Mouse (Mus musculus): ENCODE data around the gene Taf1d. TPM values are rescaled to one million over a fixed set of nuclear protein-coding genes. Genes with fewer than 3 reads are reported as not detected.
"Not testable (repeated sequence)": the region's sequence is repeated elsewhere in the genome, so short reads cannot be mapped to it uniquely, and the experiment has no call there.

The Taf1d gene
- polyA plus RNA-seq, 1 experiment, result 10.3 TPM

DNA sequence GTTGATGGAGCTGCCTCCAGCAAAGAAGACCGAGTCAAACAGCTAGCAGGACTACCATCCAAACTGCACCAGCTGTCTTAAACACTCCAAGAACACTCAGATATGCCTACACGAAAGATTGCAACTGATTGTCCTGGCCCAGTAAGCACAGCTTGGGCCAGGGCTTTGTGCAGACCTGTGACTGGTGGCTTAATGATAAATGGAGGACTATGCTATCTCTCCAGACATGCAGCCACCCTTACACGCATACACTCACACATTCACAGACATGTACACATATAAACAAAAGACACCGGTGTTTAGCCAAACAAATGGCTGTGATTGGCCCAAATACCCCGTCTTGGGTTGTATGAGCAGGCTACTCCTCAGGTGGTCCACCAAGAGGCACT, 25.5 kb upstream of the Taf1d start:
- no peak for TF ChIP-seq CTCF (IDR thresholded peaks at IDR 0.05; ENCODE audit: insufficient read depth, low read length)
- no peak for TF ChIP-seq POLR2A (IDR thresholded peaks at IDR 0.05; ENCODE audit: borderline replicate concordance, extremely low read depth, low read depth, low read length)
- WGBS, result 38% methylated on average over 5 of the region's 5 CpGs
- no peaks in the 10 kb centered on the region; the same call in 1 of the 2 replicates for H3K4me1 ChIP-seq (ENCODE audit: control insufficient read depth, insufficient read depth, low read length)
- H3K4me3 ChIP-seq (replicated peaks; ENCODE audit: extremely low read depth, low read depth, low read length), result peak overlapping the region; percentile 88
- no peak for DNase-seq

DNA sequence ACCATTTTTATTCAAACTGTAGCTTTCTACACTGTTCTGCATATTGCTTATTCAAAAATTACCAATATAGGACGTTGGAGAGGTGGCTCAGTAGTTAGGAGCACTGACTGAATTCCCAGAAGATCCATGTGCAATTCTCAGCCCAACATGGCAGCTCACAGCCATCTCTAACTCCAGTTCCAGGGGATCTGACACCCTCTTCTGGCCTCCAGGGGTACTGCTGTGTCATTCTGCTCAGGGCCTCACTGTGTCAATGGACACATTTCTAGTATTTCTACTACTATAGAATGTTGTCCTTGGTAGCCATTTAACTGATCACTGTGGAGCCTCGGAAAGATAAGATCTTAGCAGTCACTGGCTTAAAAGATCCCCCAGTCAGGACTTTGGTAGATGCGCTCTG, 20.6 kb upstream of the Taf1d start:
- WGBS, result 79% methylated on average over 3 of the region's 3 CpGs
- TF ChIP-seq CTCF (IDR thresholded peaks at IDR 0.05; ENCODE audit: insufficient read depth, low read length) (peak; percentile 23; the same call in 1 of the 2 replicates), POLR2A (IDR thresholded peaks at IDR 0.05; ENCODE audit: borderline replicate concordance, extremely low read depth, low read depth, low read length) (no peak)
- no peak overlapping the region for H3K4me3 ChIP-seq (replicated peaks; ENCODE audit: extremely low read depth, low read depth, low read length)
- no peaks in the 10 kb centered on the region; the same call in 1 of the 2 replicates for H3K4me1 ChIP-seq (ENCODE audit: control insufficient read depth, insufficient read depth, low read length)
- no peak for DNase-seq

GRCm38 (mm10) chr9:15287846-15288245, 18.2 kb upstream of the Taf1d start:
- 68% methylated on average over 6 of the region's 6 CpGs for WGBS
- TF ChIP-seq CTCF (IDR thresholded peaks at IDR 0.05; ENCODE audit: insufficient read depth, low read length) (no peak), POLR2A (IDR thresholded peaks at IDR 0.05; ENCODE audit: borderline replicate concordance, extremely low read depth, low read depth, low read length) (no peak)
- H3K4me3 ChIP-seq (replicated peaks; ENCODE audit: extremely low read depth, low read depth, low read length), result no peak overlapping the region
- no peak for DNase-seq
- no peaks in the 10 kb centered on the region for H3K4me1 ChIP-seq (ENCODE audit: control insufficient read depth, insufficient read depth, low read length)

- Histone ChIP-seq H3K4me1 (ENCODE audit: control insufficient read depth, insufficient read depth, low read length) (no peaks in the 10 kb centered on the region), H3K4me3 (replicated peaks; ENCODE audit: extremely low read depth, low read depth, low read length) (no peak overlapping the region)
- WGBS, result 91% methylated on average over 3 of the region's 3 CpGs
- DNase-seq, result no peak
- no peak for TF ChIP-seq POLR2A (IDR thresholded peaks at IDR 0.05; ENCODE audit: borderline replicate concordance, extremely low read depth, low read depth, low read length)
- no peak for TF ChIP-seq CTCF (IDR thresholded peaks at IDR 0.05; ENCODE audit: insufficient read depth, low read length)
Observed at GRCm38 (mm10) chr9:15288402-15288801, 17.6 kb upstream of the Taf1d start.

DNA sequence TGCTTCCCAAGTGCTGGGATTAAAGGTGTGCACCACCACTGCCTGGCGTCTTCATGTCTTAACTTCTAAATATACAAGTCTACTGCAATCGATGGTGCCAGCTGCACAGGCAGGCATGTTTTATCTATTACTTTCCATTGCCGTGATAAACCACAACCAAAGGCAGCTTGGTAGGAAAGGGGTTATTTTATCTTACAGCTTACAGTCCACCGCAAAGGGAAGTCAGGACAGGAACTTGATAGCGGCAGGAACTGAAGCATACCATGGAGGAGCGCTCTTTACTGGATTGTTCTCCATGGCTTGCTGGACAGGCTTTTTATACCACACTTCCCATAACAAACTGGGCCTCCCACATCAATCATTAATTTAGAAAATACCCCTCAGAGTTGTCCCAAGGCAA, 16.8 kb upstream of the Taf1d start:
- Histone ChIP-seq H3K4me3 (replicated peaks; ENCODE audit: extremely low read depth, low read depth, low read length) (no peak overlapping the region), H3K4me1 (ENCODE audit: control insufficient read depth, insufficient read depth, low read length) (no peaks in the 10 kb centered on the region)
- WGBS, result 66% methylated on average over 6 of the region's 6 CpGs
- no peak for DNase-seq
- TF ChIP-seq CTCF (IDR thresholded peaks at IDR 0.05; ENCODE audit: insufficient read depth, low read length) (no peak), POLR2A (IDR thresholded peaks at IDR 0.05; ENCODE audit: borderline replicate concordance, extremely low read depth, low read depth, low read length) (no peak)

GRCm38 (mm10) chr9:15297112-15297511, 8.9 kb upstream of the Taf1d start:
- WGBS, result 89% methylated on average over 7 of the region's 7 CpGs
- DNase-seq, result no peak
- TF ChIP-seq CTCF (IDR thresholded peaks at IDR 0.05; ENCODE audit: insufficient read depth, low read length) (no peak), POLR2A (IDR thresholded peaks at IDR 0.05; ENCODE audit: borderline replicate concordance, extremely low read depth, low read depth, low read length) (no peak)
- H3K4me3 ChIP-seq (replicated peaks; ENCODE audit: extremely low read depth, low read depth, low read length), result no peak overlapping the region
- H3K4me1 ChIP-seq (ENCODE audit: control insufficient read depth, insufficient read depth, low read length), result peaks cover 8% of the 10 kb centered on the region

- no peak for DNase-seq
- TF ChIP-seq POLR2A (IDR thresholded peaks at IDR 0.05; ENCODE audit: borderline replicate concordance, extremely low read depth, low read depth, low read length), result no peak
- Histone ChIP-seq H3K4me1 (ENCODE audit: control insufficient read depth, insufficient read depth, low read length) (peaks cover 8% of the 10 kb centered on the region), H3K4me3 (replicated peaks; ENCODE audit: extremely low read depth, low read depth, low read length) (no peak overlapping the region)
- 47% methylated on average over 2 of the region's 2 CpGs for WGBS
Observed at GRCm38 (mm10) chr9:15298451-15298850, 7.6 kb upstream of the Taf1d start.

DNA sequence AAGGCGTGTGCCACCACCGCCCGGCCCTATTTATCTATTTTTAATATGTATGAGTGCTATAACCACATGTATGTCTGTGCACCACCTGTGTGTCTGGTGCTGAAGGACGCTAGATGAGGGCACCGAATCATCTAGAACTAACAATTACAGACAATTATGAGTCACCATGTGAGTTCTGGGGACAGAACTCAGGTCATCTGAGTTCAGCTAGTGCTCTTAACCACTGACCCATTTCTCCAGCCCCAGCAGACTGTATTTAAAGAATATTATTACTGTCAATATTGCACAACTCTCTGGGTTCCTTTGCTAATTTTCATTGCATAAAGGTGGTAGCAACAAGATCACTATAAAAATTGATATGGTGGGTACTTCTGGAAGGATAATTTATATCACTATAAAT, 6.0 kb upstream of the Taf1d start:
- Histone ChIP-seq H3K4me3 (replicated peaks; ENCODE audit: extremely low read depth, low read depth, low read length) (no peak overlapping the region), H3K4me1 (ENCODE audit: control insufficient read depth, insufficient read depth, low read length) (peaks cover 8% of the 10 kb centered on the region)
- TF ChIP-seq POLR2A (IDR thresholded peaks at IDR 0.05; ENCODE audit: borderline replicate concordance, extremely low read depth, low read depth, low read length) (no peak), CTCF (IDR thresholded peaks at IDR 0.05; ENCODE audit: insufficient read depth, low read length) (no peak)
- 83% methylated on average over 5 of the region's 5 CpGs for WGBS
- no peak for DNase-seq

DNA sequence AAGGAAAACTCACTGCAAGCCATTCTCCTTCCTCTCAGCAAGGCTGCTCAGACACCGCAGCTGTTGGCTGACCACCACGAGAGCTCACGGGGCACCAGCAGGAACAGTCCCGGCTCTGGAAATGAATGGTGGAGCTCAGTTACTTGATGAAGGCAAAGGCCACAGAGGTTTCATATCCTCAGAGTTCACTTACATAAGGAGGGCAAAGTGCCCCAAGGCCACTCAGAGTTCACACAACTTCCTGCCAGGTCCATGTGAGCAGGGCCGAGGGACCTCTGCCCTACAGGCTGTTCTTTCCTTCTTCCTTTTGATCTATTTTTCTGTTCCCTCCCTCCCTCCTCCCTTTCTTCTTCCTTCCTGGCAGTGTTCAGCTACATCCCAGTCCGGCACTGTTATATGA, 4.6 kb upstream of the Taf1d start:
- peak overlapping the region; percentile 28 for H3K4me3 ChIP-seq (replicated peaks; ENCODE audit: extremely low read depth, low read depth, low read length)
- peak; percentile 34 for DNase-seq
- peaks cover 8% of the 10 kb centered on the region for H3K4me1 ChIP-seq (ENCODE audit: control insufficient read depth, insufficient read depth, low read length)
- 11% methylated on average over 6 of the region's 6 CpGs for WGBS
- TF ChIP-seq CTCF (IDR thresholded peaks at IDR 0.05; ENCODE audit: insufficient read depth, low read length), result no peak
- peak; percentile 34; the same call in 1 of the 2 replicates for TF ChIP-seq POLR2A (IDR thresholded peaks at IDR 0.05; ENCODE audit: borderline replicate concordance, extremely low read depth, low read depth, low read length)

DNA sequence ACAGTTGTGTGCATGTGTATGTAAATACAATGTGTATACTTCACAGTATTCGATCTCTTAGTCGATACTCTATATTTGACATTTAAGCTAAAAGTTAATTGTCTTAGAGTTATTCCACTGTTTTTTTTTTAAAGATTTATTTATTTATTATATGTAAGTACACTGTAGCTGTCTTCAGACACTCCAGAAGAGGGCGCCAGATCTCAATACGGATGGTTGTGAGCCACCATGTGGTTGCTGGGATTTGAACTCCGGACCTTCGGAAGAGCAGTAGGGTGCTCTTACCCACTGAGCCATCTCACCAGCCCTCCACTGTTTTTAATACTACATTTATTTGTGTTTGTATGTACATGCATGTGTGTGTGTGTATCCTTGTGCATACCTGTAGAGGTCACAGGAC, 4.0 kb upstream of the Taf1d start:
- WGBS, result 76% methylated on average over 6 of the region's 6 CpGs
- H3K4me1 ChIP-seq (ENCODE audit: control insufficient read depth, insufficient read depth, low read length), result peaks cover 11% of the 10 kb centered on the region
- DNase-seq; H3K4me3 ChIP-seq (replicated peaks; ENCODE audit: extremely low read depth, low read depth, low read length): not testable (repeated sequence)

DNA sequence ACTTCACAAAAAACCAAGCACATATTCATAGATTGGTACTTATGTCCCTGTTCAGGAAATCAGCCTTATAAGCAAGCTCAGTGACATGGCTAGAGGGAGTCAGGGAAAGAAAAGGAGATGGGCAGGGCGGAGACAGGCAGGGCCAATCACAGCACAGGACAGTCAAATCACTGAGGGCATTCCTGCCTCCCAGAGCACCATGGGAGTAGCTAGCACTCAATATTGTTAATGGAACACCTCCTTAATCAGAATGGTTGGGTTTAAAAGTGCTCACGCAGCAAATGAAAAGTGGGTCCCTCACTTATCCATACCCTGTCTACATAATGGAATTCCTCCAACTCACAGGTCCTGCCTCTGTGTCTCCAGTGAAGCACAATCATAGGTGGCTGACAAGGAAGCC, 3.1 kb upstream of the Taf1d start:
- Histone ChIP-seq H3K4me3 (replicated peaks; ENCODE audit: extremely low read depth, low read depth, low read length) (no peak overlapping the region), H3K4me1 (ENCODE audit: control insufficient read depth, insufficient read depth, low read length) (peaks cover 15% of the 10 kb centered on the region)
- TF ChIP-seq POLR2A (IDR thresholded peaks at IDR 0.05; ENCODE audit: borderline replicate concordance, extremely low read depth, low read depth, low read length), result no peak
- no peak for TF ChIP-seq CTCF (IDR thresholded peaks at IDR 0.05; ENCODE audit: insufficient read depth, low read length)
- WGBS, result 70% methylated on average over 2 of the region's 2 CpGs
- no peak for DNase-seq
